Mouse (Mus musculus) ES-E14 (cell line): ENCODE measurements at regions not wholly inside any gene's neighbourhood (a gene's known extent, or its start where the extent isn't known, plus 50 kb on each side); places are given as distances from the start of the nearest gene placed in this dataset.

Experiments
- DNase-seq: peaks from one replicate; pipeline ENCODE4 v3.0.0-alpha.2; 2013; ENCODE audit warnings: low read depth, low spot score
- H3K27ac ChIP-seq: 2 replicates; pipeline ENCODE4 v1.5.1; 2012; ENCODE audit warnings: low read depth, mild to moderate bottlenecking, low read length, moderate library complexity, mixed read lengths; ENCODE audit not compliant: poor library complexity, insufficient read depth, severe bottlenecking
- H3K36me3 ChIP-seq: 2 replicates; pipeline ENCODE4 v1.6.1; 2012; ENCODE audit warnings: mild to moderate bottlenecking, low read length, moderate library complexity, mixed read lengths; ENCODE audit not compliant: control insufficient read depth, poor library complexity, insufficient read depth, severe bottlenecking
- H3K4me1 ChIP-seq, 2 experiments: fragments of 150-350 bp in 1 of 2; sonication (generic) in 1 of 2; 2 replicates each; pipeline ENCODE4 v1.6.1; 2012; ENCODE audit warnings: low read length in 2 of 2, mild to moderate bottlenecking in 1 of 2, mixed read lengths in 1 of 2; ENCODE audit not compliant: control insufficient read depth in 2 of 2, insufficient read depth in 2 of 2, poor library complexity in 1 of 2
- H3K4me3 ChIP-seq, 2 experiments: fragments of 150-350 bp in 1 of 2; sonication (generic) in 1 of 2; 2 replicates each; pipeline ENCODE4 v1.5.1; 2012; ENCODE audit warnings: low read length in 2 of 2, low read depth in 1 of 2, mild to moderate bottlenecking in 1 of 2, mixed read lengths in 1 of 2; ENCODE audit not compliant: insufficient read depth in 1 of 2, poor library complexity in 1 of 2, severe bottlenecking in 1 of 2
- H3K9ac ChIP-seq: 2 replicates; pipeline ENCODE4 v1.6.1; 2012; ENCODE audit warnings: low read depth, mild to moderate bottlenecking, low read length, mixed read lengths; ENCODE audit not compliant: poor library complexity, insufficient read depth, severe bottlenecking
- H3K9me3 ChIP-seq: fragments of 150-350 bp; sonication (generic); 2 replicates; pipeline ENCODE4 v1.6.1; 2012; ENCODE audit warnings: low read depth, mild to moderate bottlenecking, low read length; ENCODE audit not compliant: control insufficient read depth, insufficient read depth
- CHD2 ChIP-seq: IDR thresholded peaks from 2 replicates; pipeline ENCODE4 v1.6.1; 2014; ENCODE audit warnings: mild to moderate bottlenecking, low read depth, low read length, inconsistent platforms
- HCFC1 ChIP-seq: IDR thresholded peaks from 2 replicates; pipeline ENCODE4 v1.6.1; 2012; ENCODE audit warnings: low read length, inconsistent platforms, borderline replicate concordance; ENCODE audit not compliant: insufficient read depth
- MAFK ChIP-seq: IDR thresholded peaks from 2 replicates; pipeline ENCODE4 v1.6.1; 2014; ENCODE audit warnings: mild to moderate bottlenecking, low read depth, low read length, inconsistent platforms; ENCODE audit not compliant: insufficient read depth
- ZC3H11A ChIP-seq: IDR thresholded peaks from 2 replicates; pipeline ENCODE4 v1.6.1; 2012; ENCODE audit warnings: low read depth, mild to moderate bottlenecking, inconsistent platforms, low read length, borderline replicate concordance
- ZNF384 ChIP-seq: IDR thresholded peaks from 2 replicates; pipeline ENCODE4 v1.6.1; 2012; ENCODE audit warnings: low read depth, low read length, inconsistent platforms
- in situ Hi-C, 2 experiments: fragments of 600-800 bp; cut with MboI; formaldehyde crosslinking; loops; one replicate each; pipeline ENCODE4 v1.15.1; 2025; ENCODE audit warnings: low sequenced_read_pairs in 2 of 2, inconsistent platforms in 1 of 2; ENCODE audit not compliant: unreplicated experiment in 2 of 2

- in situ Hi-C loops: no loop called here
Measured at GRCm38 (mm10) chr17:63811246-63811785, 51.5 kb upstream of the Fer start.

GRCm38 (mm10) chr17:63812586-63812985, 50.3 kb upstream of the Fer start:
- Histone ChIP-seq H3K4me1 (no peaks in the 10 kb centered on the region; a peak in 1 of 4 replicates), H3K9me3 (no peaks in the 10 kb centered on the region), H3K9ac (no peak overlapping the region), H3K27ac (no peak overlapping the region), H3K4me3 (no peak overlapping the region), H3K36me3 (no peaks in the 10 kb centered on the region)
- no peak for TF ChIP-seq HCFC1
- TF ChIP-seq CHD2: no peak
- TF ChIP-seq ZNF384: no peak
- no peak for TF ChIP-seq MAFK
- no peak for TF ChIP-seq ZC3H11A
- no peak for DNase-seq
- in situ Hi-C loops: no loop called here

More at GRCm38 (mm10) chr17:63811246-63811785, 51.5 kb upstream of the Fer start:
- Histone ChIP-seq H3K27ac (no peak overlapping the region), H3K4me1 (no peaks in the 10 kb centered on the region; a peak in 1 of 4 replicates), H3K9me3 (no peaks in the 10 kb centered on the region), H3K9ac (no peak overlapping the region), H3K4me3 (no peak overlapping the region), H3K36me3 (no peaks in the 10 kb centered on the region)
- TF ChIP-seq CHD2 (no peak), HCFC1 (no peak), ZNF384 (no peak), ZC3H11A (no peak), MAFK (no peak)
- DNase-seq: no peak
